Mouse (Mus musculus) common myeloid progenitor, adult 5-6 weeks (primary cell): ENCODE results near the gene Cpz. TPM values are rescaled to one million over a fixed set of nuclear protein-coding genes. Genes with fewer than 3 reads are reported as not detected.

Source experiments
- total RNA-seq: library from RNA; stranded (forward); fragments of 200-1000, 187-1606 nt; gene quantifications from 2 replicates; pipeline ENCODE4 v1.2.3, GENCODE M21; 2017

Gene Cpz
- total RNA-seq, 1 experiment from 2014 or later: not detected

Other genes with a start within 250 kb of the Cpz start
- not detected in 2 replicates for gene Adra2c, start 247.4 kb downstream of the Cpz start, total RNA-seq
- gene Hmx1, start 136.6 kb downstream of the Cpz start, total RNA-seq: not detected in 2 replicates
- gene Trmt44, start 49.4 kb upstream of the Cpz start, total RNA-seq: 6.6 and 7.4 TPM in 2 replicates
- 20.4 and 21.1 TPM in 2 replicates for gene Acox3, start 57.3 kb upstream of the Cpz start, total RNA-seq
- not detected in 2 replicates for gene Htra3, start 154.1 kb upstream of the Cpz start, total RNA-seq
- gene Sh3tc1, start 214.3 kb upstream of the Cpz start, total RNA-seq: 3.9 and 8.5 TPM in 2 replicates
- not detected in 2 replicates for gene Ablim2, start 232.2 kb upstream of the Cpz start, total RNA-seq